Mouse (Mus musculus) ES-E14 (cell line): ENCODE results near the gene Pccb.

ENCODE experiments used
- HCFC1 ChIP-seq: IDR thresholded peaks from 2 replicates; pipeline ENCODE4 v1.6.1; 2012; ENCODE audit warnings: low read length, inconsistent platforms, borderline replicate concordance; ENCODE audit not compliant: insufficient read depth
- ZC3H11A ChIP-seq: IDR thresholded peaks from 2 replicates; pipeline ENCODE4 v1.6.1; 2012; ENCODE audit warnings: low read depth, mild to moderate bottlenecking, inconsistent platforms, low read length, borderline replicate concordance

GRCm38 (mm10) chr9:101002841-101003240 lies 31.9 kb downstream of the Pccb start:
- TF ChIP-seq ZC3H11A (no peak), HCFC1 (no peak)
